Mouse (Mus musculus): ENCODE measurements around the gene Pes1.

The Pes1 gene

DNA sequence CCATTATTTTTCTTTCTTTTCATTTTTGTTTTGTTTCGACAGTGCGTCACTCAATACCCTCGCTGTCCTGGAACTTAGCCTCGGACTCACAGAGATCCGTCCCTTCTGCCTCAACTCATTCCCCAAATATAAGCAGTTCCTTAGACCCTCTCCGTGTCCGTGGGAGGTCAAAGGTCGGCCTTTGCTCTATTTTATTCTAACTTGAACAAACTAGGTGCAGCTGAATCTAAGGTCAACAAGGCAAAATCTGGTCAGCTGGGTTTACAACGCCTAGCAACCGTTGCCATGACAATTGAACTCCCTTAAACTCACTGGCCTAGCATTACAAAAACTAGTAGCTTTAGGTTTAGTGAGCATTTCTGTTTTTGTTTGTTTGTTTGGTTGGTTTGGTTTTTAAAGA is 620 bp upstream of the Pes1 start:
- no peak for DNase-seq (ENCODE audit: low spot score in 2 of 2)

DNA sequence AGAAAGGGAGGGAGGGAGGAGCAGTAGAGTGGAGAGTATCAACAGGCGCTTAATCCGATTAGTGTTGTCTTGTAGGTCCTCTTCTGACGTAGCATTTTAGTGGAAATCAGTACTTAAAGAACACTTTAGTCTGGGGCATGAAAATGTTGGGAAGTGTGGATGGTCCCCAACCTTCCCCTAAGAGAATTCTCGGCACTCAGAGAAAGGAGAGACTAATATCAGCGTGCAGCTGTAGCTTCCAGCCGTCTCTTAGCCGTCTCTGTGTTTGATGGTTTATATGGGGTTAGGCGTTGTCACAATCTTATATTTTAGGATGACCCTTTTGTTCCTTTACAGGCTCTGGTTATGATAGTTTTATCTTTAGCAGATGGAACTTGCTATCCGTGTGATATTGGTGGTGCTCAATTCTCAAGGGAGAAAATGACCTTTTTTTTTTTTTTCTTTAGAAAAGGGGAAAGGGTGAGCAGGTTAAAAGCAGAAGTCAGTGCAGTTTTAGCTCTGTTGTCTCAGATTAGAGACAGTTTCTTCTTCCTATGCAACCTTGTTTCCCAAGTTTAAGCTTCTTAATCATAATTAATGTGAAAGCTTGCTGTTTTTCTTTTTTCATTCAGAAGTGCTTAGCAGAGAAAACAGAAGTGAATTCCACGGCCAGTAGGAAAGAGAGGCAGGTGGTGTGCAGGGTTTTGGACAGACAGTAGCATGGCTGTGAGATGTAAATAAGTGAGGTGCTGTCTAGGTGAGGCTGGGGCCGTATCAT is 819 bp downstream of the Pes1 start:
- DNase-seq (ENCODE audit: low spot score in 2 of 2): no peak

DNA sequence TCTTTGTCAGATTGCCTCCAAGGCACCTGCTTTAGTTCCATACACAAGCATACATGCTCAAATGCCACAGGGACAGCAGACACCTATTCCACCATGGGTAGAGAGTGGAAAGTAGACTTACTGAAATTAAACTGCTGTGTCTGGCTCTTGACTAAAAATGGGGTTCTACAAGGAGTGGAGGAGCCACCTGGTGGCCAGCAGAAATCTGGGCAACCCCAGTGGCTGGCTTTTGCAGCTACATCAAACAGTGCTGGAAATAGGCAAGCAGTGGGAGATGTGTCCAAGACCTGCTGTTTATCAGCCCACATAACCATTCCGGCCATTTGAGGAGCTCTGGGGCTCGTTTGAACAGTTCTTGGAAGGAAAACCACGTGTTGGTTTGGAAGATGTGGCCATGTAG is 6.1 kb downstream of the Pes1 start:
- no peak for DNase-seq (ENCODE audit: low spot score in 2 of 2)

DNA sequence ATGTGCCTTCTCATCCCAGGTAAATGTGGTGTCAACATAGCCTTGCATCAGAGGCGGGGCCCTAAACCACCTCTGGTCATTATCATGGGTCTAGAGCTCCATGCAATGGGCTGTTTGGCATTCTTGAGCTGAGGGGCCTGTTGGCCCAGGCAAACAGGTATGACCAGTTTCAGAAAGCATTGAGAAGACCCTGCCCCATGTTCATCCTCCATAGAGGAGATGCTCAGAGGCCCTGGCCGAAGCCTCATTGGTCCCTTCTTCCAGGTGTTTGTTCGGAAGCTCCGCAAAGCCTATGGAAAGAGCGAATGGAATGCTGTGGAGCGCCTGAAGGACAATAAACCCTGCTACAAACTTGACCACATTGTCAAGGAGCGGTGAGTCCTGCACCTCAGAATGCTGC is 6.6 kb downstream of the Pes1 start:
- no peak for DNase-seq (ENCODE audit: low spot score in 2 of 2)

DNA sequence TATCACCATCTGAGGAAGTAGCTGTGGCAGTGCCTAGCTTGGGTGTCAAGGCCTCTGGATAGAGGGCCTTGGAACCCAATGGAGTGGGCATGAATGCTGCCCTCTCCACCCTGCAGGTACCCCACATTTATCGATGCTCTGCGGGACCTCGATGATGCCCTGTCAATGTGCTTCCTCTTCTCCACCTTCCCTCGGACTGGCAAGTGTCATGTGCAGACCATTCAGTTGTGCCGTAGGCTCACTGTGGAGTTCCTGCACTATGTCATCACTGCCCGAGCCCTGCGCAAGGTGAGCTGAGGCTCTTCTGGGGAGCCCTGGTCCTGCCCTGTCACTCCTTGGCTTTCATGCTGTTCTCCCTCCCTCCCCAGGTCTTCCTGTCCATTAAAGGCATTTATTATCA is 9.3 kb downstream of the Pes1 start:
- DNase-seq (ENCODE audit: low spot score in 2 of 2): no peak

DNA sequence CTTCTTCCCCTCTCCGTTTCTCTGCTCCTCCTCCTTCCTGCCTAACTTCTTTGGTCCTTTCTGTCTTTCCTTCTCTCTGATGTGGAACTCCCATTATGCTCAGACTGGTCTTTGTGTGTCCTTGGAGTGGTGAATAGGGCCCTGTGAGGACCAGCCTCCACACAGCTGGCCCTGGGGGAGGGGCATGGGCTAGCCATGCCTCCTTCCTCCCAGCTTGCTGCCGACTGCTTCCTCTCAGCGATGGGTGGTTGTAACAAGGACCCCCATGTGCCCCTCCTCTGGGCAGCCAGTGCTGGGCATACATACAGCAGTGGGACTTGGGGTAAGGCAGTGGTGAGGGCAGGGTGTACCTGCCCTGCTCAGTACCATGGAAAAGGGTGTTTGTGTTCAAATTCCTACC is 10.5 kb downstream of the Pes1 start:
- no peak for DNase-seq (ENCODE audit: low spot score in 2 of 2)

DNA sequence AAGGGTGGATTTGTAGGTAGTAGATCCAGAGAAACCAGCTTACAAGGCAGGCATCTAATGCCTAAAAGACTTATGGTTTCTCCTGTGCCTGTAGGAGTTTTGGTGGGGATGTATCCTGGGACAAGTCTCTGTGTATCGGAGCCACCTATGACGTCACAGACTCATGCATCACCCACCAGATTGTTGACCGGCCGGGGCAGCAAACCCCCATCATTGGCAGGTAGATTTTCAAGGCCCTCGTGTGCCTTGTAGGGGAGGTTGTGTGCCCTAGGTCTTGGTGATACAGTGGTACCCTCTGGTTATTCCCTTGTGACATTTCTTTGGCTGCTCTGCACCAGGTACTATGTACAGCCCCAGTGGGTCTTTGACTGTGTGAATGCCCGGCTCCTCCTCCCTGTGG is 12.9 kb downstream of the Pes1 start, which contains the start of gene 4930556J24Rik:
TSS of gene 4930556J24Rik (minus strand) at position 101 of the 400 bp plus-strand sequence.
- no peak for DNase-seq (ENCODE audit: low spot score in 2 of 2)

DNA sequence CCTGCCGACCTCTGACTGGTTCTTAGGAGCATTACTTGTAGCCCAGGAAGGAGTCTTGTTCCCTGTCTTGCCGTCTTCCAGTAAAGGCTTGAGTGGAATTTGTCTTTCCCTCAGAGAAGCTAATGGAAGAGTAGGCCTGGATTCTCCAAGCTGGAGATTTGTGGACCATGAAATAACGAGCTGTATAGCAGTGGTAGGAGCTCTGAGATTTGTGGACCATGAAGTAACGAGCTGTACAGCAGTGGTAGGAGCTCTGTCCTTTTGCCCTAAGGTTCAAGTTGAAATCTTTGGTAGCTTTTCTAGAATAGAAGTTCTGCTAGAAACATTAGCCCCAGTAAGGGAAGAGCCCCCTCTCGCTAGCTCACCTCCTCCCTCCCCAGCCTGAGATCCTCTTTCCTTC is 14.6 kb downstream of the Pes1 start:
- DNase-seq (ENCODE audit: low spot score in 2 of 2): no peak

DNA sequence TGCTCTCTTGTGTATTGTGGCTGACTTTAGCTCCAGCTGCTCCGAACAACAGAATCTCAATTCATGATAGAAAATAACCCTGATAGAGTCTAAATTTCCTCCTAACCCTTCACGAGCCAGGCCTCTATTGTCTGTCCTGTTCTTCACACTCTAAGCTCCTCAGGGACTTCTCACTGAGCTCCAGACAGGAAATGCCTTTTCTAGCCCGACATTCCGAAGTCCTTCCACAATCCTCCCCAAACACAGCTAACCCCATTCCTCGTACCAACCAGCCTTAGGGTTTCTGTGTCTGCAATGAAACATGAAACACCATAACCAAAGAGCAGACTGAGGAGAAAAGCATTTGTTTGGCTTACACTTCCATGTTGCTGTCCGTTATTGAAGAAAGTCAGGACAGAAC is 17.8 kb downstream of the Pes1 start:
- no peak for DNase-seq (ENCODE audit: low spot score in 2 of 2)

DNA sequence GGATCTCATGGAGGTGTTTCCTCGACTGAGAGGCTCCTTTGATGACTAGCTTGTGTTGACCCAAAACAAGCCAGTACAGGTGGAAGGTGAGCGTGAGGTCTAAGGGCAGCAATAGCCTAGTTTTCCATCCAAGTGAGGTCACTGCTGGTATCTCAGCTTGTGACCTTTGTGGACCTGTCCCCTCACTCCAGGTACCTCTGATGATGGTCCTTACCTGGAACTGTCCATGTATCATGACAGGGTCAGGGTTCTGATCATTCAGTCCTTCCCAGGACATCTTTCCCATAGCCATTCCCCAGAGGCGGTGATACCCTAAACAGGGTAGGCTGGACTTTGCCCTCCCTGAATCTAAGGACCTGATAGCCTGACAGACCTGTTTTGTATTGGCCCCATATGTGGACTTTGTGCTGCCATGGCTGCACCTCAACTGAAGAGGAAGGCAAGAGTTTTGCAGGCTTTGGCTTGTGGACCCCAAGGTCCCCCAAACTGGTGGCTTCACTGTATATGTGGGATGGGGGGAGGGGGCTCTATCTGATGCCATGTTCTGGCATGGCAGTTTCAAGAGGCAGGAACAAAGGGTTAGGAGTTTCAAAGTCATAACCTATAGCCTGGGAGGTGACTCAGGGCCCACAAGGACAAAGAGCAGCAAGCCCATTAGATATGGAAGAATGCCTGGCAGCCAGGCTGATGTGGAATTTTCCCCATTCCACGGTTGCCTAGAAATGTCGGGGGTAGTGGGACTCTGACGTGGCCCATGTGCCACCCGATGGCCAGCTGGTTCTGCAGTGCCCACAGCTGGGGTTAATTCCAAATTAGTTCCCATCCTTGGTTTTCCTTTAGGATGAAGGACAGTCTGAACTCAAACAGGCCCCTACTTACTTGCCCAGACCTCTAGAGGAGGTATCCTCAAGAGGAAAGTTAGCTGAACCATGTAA is 18.8 kb downstream of the Pes1 start:
- DNase-seq (ENCODE audit: low spot score in 2 of 2): no peak

DNA sequence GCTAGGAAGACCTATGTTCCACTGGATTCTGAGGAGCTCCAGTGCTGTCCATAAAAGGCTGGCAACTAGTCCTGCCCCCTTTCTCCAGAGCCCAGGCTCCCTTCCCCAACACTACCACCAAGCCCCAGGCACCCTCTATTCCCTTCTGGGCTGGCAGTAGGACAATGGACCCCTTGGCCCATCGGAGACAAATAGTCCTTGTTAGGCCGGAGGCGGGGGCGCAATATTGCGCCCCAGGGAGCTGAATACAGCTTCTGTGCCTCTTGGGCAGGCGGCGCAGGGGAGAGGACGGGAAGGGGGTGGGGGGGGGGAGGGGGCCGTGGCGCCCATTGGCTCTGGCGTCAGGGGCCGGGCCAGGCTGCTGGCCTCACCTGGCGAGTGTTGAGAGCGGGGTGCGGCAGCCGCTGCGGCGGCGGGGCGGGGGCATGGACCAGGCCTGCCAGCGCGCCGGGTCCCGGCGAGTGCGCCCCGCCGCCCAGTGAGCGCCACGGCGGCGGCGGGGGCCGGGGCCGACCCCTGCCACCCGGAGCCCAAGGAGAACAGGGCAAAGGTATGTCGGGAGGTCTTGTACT is 19.6 kb downstream of the Pes1 start, which contains the start of gene Gal3st1:
TSS of gene Gal3st1 (plus strand) at position 346 of the 572 bp plus-strand sequence.
- DNase-seq (ENCODE audit: low spot score in 2 of 2): no peak

DNA sequence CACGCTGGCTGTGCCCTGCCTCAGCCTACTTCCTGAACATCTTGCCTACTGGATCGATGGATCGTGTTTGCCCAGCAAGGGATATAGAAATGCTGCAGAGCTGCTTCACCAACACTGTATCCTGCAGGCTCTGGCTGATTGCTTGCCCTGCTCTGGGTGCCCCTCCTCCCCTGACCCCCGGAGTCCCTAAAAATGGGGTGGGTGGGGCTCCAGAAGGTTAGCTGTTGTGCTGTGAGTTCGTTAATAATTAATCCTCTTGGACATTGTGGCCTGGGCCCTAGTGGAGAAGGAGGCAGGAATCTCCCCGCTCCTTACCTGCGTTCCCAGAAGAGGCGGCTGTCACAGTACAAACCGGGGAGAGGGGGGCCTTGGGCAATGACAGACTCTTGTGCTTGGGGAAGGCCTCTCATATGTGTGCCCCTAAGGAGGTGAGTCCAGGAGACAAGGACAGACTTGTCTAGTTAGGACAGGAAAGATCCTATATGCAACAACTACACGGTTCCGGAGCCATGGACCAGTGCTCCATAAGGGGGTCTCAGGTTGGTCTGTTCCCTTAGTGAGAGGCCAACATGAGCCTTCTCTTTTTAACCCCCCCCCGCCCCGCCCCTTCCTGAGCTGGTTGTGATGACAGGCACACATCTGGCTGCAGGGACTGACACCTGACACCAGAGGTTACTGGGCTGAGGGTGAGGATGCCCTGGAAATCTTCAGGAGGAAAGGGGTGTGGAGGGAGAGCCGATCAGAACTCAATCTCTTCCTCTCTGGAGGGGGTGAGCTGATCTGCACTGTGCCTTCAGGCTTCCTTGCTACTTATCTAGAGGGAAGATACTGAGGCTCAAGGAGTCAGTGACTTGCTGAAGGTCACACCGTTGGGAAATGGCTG is 20.3 kb downstream of the Pes1 start:
- DNase-seq (ENCODE audit: low spot score in 2 of 2): no peak

DNA sequence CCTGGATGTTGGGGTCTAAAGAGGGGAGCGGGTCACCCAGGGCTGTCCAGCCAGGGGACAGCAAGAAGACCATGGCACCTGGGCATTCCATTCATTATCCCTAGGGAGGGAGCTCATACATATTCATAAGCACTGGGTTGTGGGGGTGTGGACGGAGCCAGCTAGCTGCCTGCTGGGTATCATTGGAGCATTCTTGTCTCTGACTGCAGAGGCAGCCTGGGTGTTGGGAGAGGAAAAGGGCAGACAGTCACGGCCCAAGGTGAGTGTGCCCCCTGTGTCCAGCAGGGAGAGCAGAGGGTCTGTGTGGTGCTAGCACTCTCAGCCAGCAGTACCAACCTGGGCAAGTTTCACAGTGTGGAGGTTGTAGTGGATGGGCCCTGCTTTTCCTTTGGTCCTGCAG is 26.0 kb downstream of the Pes1 start:
- no peak for DNase-seq (ENCODE audit: low spot score in 2 of 2)

DNA sequence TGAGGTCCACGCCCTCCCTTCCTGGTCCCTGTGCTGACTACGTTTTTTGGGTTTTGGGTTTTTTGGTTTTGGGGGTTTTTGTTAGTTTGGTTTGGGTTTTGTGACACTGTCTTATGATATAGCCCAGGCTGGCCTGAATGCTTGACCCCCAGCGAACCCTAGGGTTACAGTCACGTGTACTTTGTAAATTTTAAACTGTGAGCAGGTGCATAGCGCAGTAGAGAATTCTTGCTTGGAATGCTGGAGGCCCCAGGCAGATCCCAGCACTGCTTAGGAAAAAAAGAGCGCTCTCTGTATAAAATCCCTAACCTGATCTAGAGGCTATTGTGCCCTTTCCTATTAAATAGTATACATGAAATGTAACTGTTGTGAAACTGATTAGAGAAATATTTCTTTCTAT is 29.4 kb downstream of the Pes1 start:
- DNase-seq (ENCODE audit: low spot score in 2 of 2): no peak

DNA sequence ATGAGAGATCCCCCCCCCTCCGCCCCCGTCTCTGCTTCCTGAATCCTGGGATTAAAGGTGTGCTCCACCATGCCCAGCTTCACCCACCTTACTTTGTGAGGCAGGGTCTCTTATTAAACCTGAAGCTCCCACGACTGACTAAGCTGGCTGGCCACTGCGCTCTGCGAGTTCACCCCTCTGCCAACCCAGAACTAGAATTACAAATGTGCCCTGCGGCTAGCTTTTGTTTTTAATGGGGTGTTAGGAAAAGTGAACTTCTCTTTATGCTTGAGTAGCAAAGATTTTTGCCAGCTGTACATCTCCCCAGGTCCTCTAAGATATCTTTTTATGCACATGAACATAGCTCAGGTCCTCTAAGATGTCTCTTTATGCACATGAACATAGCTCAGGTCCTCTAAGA is 30.1 kb downstream of the Pes1 start:
- DNase-seq (ENCODE audit: low spot score in 2 of 2): no peak

DNA sequence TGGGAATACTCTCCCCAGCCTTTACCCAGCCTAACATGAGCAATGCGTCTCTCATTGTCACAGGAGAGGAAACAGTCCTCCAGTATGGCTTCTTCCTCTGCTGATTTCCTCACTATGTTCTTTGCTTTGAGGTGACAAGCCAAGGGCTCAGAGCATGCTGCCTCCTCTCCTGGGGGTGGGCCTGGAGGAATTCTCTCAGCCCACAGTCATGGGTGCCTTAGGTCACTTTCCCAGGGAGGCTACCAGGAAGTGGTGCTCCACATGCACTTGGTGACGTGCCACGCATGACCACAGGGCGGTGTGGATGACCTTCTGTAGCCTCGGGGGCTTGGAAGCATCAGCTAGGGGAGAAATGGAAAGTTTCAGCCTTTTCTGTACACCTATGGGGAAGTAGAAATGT is 31.7 kb downstream of the Pes1 start:
- no peak for DNase-seq (ENCODE audit: low spot score in 2 of 2)

DNA sequence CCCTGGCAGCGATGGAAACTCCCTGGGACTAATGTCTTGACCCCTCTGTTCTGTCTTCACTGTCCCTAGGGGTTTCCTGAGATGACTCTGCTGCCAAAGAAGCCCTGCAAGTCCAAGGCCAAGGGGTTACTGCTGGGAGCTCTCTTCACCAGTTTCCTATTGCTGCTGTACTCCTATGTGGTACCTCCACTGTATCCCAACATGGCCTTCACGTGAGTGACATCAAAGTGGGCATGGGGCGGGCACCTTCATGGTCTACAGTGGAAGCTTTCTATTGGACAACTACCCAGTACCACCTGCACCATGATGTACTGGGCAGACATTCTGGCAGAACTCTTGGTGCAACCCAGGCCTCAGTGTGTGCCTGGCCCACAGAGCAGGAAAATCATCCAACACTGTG is 33.1 kb downstream of the Pes1 start:
- no peak for DNase-seq (ENCODE audit: low spot score in 2 of 2)

DNA sequence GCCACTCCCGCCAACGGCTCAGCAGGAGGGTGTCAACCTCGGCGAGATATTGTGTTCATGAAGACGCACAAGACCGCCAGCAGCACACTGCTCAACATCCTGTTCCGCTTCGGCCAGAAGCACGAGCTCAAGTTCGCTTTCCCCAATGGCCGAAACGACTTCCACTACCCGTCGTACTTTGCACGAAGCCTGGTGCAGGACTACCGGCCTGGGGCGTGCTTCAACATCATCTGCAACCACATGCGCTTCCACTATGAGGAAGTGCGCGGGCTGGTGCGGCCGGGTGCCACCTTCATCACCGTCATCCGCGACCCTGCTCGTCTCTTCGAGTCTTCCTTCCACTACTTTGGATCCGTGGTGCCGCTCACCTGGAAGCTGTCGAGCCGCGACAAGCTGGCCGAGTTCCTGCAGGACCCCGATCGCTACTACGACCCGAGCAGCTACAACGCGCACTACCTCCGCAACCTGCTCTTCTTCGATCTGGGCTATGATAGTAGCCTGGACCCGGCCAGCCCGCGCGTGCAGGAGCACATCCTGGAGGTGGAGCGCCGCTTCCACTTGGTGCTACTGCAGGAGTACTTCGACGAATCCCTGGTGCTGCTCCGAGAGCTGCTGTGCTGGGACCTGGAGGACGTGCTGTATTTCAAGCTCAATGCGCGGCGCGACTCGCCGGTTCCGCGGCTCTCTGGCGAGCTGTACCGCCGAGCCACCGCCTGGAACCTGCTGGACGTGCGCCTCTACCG is 34.4 kb downstream of the Pes1 start:
- no peak for DNase-seq (ENCODE audit: low spot score in 2 of 2)

DNA sequence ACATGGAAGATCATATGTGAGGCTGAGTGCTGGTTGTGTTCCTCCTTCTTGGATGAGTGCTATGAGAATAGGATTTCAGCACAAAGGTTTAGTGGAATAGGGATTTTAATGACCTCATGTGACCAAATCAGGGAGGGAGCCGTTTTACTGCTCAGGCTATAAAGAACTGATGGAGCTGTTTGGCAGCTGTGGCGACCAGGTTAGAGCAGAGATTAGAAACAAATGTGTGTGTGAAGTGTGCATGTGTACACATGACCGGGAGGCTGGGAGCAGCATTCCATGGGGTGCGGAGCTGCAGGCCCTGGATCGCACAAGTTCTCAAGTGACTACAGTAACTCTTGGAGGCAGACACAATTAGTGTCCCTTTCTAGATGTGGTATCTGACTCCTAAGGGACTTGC is 35.8 kb downstream of the Pes1 start:
- DNase-seq (ENCODE audit: low spot score in 2 of 2): no peak

DNA sequence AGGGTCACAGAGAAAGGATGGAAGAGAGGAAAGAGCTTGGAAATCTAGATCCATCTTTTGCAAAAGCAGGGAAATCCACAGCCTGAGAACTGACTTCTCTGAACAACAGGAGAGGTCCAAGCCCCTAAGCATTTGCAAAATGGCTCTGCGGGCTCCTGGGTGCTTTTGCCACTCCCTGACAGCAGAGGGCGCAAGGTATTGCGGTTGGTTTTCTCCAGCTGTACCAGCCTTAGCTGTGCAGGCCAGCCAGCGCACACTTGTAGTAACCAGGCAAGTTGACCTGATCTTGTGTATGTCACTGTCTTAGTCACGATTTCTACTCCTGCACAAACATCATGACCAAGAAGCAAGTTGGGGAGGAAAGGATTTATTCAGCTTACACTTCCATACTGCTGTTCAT is 37.8 kb downstream of the Pes1 start:
- peak in 1 of 2 experiments; percentile 25 for DNase-seq (ENCODE audit: low spot score in 2 of 2)
